Mouse (Mus musculus): Measurements from ENCODE around the gene Gsta1.
"Not testable (repeated sequence)": the region's sequence is repeated elsewhere in the genome, so short reads cannot be mapped to it uniquely, and the experiment has no call there.

DNA sequence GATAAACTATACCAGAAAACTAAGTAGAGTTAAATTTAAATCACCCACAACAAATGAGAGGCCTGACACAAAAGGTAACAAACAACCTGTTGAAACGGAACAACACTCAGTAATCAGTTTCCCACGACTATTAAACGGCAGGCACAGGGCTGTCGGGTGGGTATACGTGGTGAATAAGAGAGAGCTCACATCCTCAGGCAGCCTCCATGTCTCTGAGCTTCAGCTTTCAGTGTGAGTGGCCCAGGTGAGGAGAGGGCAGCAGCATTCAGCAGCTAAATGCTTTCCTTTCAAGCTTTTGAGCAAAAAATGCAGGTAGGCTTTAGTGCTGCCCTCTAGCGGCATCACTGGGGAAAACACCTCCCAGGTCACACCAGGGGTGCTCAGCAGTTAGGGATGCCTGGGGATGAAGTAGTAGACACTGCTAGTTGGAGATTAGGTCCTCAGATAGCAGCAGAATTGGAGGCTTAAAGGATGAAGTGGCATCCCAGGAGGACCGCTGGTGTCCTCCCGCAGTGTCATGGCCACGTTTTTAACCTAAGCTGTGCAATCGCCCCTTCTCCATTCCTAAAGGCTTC, 2.8 kb downstream of the Gsta1 start:
- not testable (repeated sequence) for TF ChIP-seq CTCF (IDR thresholded peaks at IDR 0.05; ENCODE audit: control insufficient read depth, insufficient read depth, low read length); POLR2A (IDR thresholded peaks at IDR 0.05; ENCODE audit: borderline replicate concordance, control insufficient read depth, low read depth, low read length)

All from bone marrow, adult 2 months (tissue).